Mouse (Mus musculus) splenic B cell, adult 2 months (primary cell): ENCODE measurements at regions not wholly inside any gene's neighbourhood (a gene's known extent, or its start where the extent isn't known, plus 50 kb on each side); places are given as distances from the start of the nearest gene placed in this dataset.

Experiments used
- DNase-seq: peaks from one replicate; pipeline ENCODE4 v3.0.0-alpha.2; 2011; ENCODE audit warnings: low read depth, low spot score
- H3K27me3 ChIP-seq: 2 replicates; pipeline ENCODE4 v1.6.1; 2012; ENCODE audit warnings: mild to moderate bottlenecking, low read length, moderate library complexity, mixed read lengths; ENCODE audit not compliant: control insufficient read depth, poor library complexity, insufficient read depth, severe bottlenecking
- H3K36me3 ChIP-seq: 2 replicates; pipeline ENCODE4 v1.6.1; 2012; ENCODE audit warnings: mild to moderate bottlenecking, low read length, moderate library complexity, mixed read lengths; ENCODE audit not compliant: control insufficient read depth, poor library complexity, insufficient read depth, severe bottlenecking

DNA sequence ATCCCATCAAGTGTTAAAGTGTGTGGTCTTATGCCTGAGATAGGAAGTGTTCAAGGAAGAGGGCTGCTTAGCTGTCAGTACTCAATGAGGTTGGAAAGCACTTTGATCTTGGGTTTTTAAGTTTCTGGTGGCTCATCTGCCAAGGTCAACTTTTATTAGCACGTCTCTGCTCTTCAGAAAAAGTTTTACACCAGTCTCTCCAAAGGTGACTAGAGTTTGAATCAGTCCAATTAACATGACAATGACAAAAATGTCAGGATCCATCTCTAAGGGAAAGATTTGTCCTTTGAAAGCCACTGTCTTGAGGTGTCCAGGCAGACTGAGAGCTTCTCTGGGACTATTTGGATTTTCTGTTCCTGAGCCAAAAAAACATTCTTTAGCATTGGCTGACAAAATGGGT is 73.4 kb upstream of the Egr2 start:
- Histone ChIP-seq H3K27me3 (no peaks in the 10 kb centered on the region), H3K36me3 (no peaks in the 10 kb centered on the region)
- DNase-seq = no peak

DNA sequence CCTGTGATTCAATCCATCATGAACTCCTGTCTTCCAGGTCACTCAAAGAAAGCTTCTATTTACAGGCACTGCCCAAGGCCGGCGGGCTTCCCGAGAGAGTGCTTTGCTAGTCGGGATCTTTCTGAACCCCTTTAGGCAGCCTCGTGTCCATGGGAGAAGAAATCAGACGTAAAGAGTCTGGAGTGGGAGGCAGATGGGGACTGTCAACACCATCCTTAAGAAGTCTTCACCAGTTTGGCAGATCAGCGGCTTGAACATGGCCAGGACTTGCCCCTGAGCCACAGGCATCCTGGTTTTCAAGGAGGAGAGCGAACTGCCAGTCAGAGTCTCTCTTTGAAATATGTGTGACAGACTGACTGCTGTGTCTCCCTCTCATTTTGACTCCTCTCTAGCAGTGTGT is 66.6 kb upstream of the Egr2 start:
- Histone ChIP-seq H3K36me3 (no peaks in the 10 kb centered on the region), H3K27me3 (no peaks in the 10 kb centered on the region)
- DNase-seq = no peak

DNA sequence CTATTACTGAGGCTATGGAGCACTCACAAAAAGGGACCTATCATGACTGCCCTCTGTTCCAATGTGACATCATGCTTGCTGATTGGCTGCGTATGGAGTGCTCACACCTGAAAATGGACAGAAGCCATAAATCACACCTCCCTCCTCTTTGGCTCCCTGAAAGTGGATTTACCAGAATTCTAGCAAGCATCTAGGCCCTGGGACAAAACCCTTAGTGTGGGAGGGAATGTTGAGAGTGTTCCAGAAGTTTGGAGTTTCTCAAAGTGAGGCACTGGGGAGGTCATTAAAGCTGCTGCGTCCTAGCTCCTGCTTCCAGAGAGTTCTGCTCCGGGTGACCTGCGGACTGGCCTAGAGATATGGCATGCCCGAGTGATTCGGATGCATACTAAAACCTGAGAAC is 62.3 kb upstream of the Egr2 start:
- DNase-seq = no peak
- H3K36me3 ChIP-seq = no peaks in the 10 kb centered on the region
- H3K27me3 ChIP-seq = no peaks in the 10 kb centered on the region

DNA sequence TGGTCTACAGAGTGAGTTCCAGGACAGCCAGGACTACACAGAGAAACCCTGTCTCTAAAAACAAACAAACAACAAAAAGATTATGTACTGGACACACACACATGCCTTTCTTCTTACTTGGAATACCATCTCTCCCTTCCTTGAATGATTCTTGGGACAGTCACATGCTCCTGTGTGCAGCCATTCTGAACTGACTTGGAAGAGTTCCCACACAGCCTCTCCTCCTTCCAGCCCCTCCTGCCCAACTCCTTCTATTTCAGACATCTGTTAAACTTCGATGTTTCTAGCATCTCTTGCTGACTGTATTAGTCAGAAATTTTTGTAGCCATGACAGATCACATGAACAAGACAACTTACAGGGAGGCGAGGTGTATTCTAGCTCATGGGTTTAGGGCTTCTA is 60.9 kb upstream of the Egr2 start:
- H3K36me3 ChIP-seq = no peaks in the 10 kb centered on the region
- no peak for DNase-seq
- no peaks in the 10 kb centered on the region for H3K27me3 ChIP-seq

DNA sequence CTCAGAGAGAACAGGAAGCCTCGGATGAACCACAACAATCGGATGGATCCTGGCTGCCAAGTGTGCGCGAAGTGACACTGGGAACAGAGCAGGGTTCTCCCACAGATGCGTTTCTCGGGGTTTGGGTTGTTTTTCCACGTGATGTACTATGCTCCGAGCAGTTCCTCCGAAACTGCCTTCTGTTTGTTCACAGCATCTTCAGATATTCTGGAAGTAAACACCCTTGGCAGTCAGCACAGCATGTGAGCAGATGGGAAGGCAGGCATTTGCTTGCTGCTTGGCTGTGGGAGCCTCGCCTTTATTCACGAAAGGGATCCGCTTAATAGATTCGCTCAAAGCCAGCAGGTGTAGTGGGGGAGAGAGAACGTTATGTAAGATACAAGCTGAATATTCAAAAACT is 53.0 kb upstream of the Egr2 start:
- no peak for DNase-seq
- no peaks in the 10 kb centered on the region for H3K36me3 ChIP-seq
- no peaks in the 10 kb centered on the region for H3K27me3 ChIP-seq

DNA sequence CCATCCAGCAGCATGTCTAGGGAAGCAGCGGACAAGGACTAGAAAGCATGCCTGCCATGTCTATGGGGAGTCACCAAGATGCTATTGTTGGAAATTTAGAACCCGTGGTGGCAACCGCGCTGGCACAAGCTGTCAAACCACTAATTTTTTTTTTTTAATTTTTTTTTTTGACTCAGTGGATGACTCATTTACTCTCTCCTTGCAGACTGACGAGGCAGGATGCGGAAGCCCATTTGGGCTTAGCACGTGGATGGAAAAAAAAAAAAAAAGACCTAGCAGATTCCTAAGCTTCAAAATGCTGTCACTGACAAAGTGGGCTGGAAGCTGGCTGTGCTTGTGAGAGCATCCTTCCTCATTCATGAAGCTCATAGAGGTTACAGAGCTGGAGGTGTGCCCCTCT is 51.9 kb upstream of the Egr2 start:
- Histone ChIP-seq H3K27me3 (no peaks in the 10 kb centered on the region), H3K36me3 (no peaks in the 10 kb centered on the region)
- DNase-seq = no peak

DNA sequence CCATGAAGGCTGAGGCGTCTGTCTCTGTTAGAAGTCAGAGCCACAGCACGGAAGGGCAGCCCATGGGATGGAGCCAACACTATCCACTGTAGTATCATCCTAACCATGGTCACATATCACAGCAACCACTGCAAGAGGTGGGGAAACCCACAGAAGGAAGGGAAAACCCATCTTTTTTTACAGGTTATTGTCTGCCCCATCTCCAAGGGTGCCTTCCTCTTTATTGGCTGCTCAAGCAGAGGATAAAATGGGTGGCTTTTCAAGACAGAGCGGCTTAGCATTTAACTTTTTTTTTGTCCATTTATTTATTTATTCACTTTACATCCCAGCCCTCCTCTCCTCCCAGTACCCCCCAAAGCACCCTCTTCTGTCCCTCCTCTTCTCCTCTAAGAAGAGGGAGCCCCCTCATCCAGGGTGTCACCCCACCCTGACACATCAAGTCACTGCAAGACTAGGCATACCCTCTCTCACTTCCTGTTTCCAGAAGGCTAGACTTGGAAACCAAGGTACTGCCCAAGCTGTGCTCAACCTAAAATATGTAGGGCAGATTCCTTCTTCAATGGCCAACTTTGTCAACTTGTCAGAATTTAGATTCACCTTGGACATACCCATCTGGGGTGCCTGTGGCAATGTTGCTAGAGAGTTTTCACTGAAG is 51.1 kb upstream of the Egr2 start:
- Histone ChIP-seq H3K27me3 (no peaks in the 10 kb centered on the region), H3K36me3 (no peaks in the 10 kb centered on the region)
- peak; percentile 13 for DNase-seq
